1 mouse cellular context compared by ENCODE assay signal in genomic region chr10:80074813-80075601, GRCm38 (mm10).
TF ChIP-seq lines count a peak whose summit lies in the region.

No protein-coding gene starts in this region.

TF ChIP-seq in MEL, 35 proteins besides CTCF, POLR2A, EP300 and RAD21 (continued from another document):
- TF ChIP-seq BHLHE40 (IDR thresholded peaks at IDR 0.05; ENCODE audit: borderline replicate concordance, low read depth, low read length), result no peak
- TF ChIP-seq CHD1 (IDR thresholded peaks at IDR 0.05; ENCODE audit: low read depth, low read length), result no peak
- TF ChIP-seq CHD2 (IDR thresholded peaks at IDR 0.05; ENCODE audit: low read length), result no peak
- no peak for TF ChIP-seq ZC3H11A (IDR thresholded peaks at IDR 0.05; ENCODE audit: low read depth, low read length)
- 0 out of 2 replicates have a peak, but pooled peaks have one; percentile 43 for TF ChIP-seq MXI1 (IDR thresholded peaks at IDR 0.05; ENCODE audit: low read depth, low read length)
- TF ChIP-seq SMC3 (IDR thresholded peaks at IDR 0.05; ENCODE audit: low read depth, low read length), result peak; percentile 20; the same call in 1 of the 2 replicates
- TF ChIP-seq UBTF (IDR thresholded peaks at IDR 0.05; ENCODE audit: borderline replicate concordance, insufficient read depth, low read depth, low read length), result no peak
- no peak for TF ChIP-seq NRF1 (IDR thresholded peaks at IDR 0.05; ENCODE audit: insufficient read depth, low read depth, low read length, poor library complexity, severe bottlenecking)
- 0 out of 2 replicates have a peak, but pooled peaks have one; percentile 25 for TF ChIP-seq TBP (IDR thresholded peaks at IDR 0.05; ENCODE audit: low read depth, low read length)
- no peak for TF ChIP-seq TCF12 (IDR thresholded peaks at IDR 0.05; ENCODE audit: low read depth, low read length)
- no peak for TF ChIP-seq USF2 (IDR thresholded peaks at IDR 0.05; ENCODE audit: borderline replicate concordance in 1 of 2, insufficient read depth in 1 of 2, low read depth in 1 of 2, low read length in 2 of 2)
- TF ChIP-seq NELFE (IDR thresholded peaks at IDR 0.05; ENCODE audit: low read depth, low read length), result no peak
- TF ChIP-seq POLR2AphosphoS2 (IDR thresholded peaks at IDR 0.05; ENCODE audit: low read length), result no peak
- TF ChIP-seq E2F4 (IDR thresholded peaks at IDR 0.05; ENCODE audit: borderline replicate concordance, low read depth, low read length), result no peak
- no peak for TF ChIP-seq ZNF384 (IDR thresholded peaks at IDR 0.05; ENCODE audit: low read depth, low read length)
